8 mouse cellular contexts compared by ENCODE assay signal in the genomic region with DNA sequence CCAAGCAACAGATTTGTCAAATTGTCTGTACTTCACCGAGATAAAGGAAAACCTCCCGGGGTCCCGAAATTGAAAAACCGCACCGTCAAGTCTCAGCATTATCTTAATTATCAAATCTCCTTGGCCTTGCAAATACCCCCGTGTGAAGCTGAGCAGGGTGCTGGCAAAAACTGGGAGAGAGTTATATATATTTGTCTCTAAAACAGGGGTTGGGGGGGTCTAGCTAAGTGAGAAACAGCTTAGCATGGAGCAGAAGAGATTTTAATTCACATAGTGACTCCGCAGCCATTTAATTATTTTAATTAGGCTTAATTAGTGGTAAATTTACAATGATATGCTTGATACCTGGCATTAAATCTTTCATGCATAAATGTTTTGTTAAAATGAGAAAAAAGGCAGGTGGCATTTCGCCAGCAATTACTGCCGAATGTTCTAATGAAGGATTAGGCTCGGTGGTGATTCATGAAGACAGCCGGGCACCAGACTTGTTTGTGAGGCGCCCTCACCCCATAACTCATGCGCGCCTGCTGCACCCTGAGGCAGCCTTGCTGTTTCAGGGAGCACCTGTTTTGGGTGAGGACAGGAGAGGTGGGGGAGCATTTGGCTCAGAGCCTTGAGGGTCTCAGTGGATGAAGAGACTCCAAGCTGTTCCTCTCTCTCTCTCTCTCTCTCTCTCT.
DNase-seq lines count a peak whose midpoint lies in the region; ATAC-seq lines count a peak whose summit lies in the region.

No protein-coding gene starts in this region.

- peaks cover 22% of the 10 kb centered on the region for H3K27me3 ChIP-seq in kidney, embryonic 16.5 days (ENCODE audit: insufficient read depth, low read length)
- peaks cover 9% of the 10 kb centered on the region for H3K27me3 ChIP-seq in embryonic facial prominence, embryonic 14.5 days (replicated peaks; ENCODE audit: control insufficient read depth, insufficient read depth, low read length)
- H3K27me3 ChIP-seq in midbrain, embryonic 15.5 days (replicated peaks): no peaks in the 10 kb centered on the region

- H3K4me2 ChIP-seq in kidney, embryonic 16.5 days (replicated peaks; ENCODE audit: low read depth, low read length): no peak overlapping the region; the same call in 1 of the 2 replicates
- peak overlapping the region; percentile 29; the same call in 1 of the 2 replicates for H3K4me2 ChIP-seq in embryonic facial prominence, embryonic 14.5 days (ENCODE audit: low read depth, low read length)
- H3K4me2 ChIP-seq in midbrain, embryonic 15.5 days: peak overlapping the region; percentile 11; the same call in 1 of the 2 replicates

- no peak for ATAC-seq in kidney, embryonic 16.5 days (ENCODE audit: low FRiP score, low TSS enrichment)
- ATAC-seq in embryonic facial prominence, embryonic 14.5 days (ENCODE audit: low read depth): peak; percentile 44; the same call in 1 of the 2 replicates
- ATAC-seq in midbrain, embryonic 15.5 days (replicated peaks): 0 out of 2 replicates have a peak, but pooled peaks have one; percentile 41

- no peak overlapping the region for H3K4me3 ChIP-seq in kidney, embryonic 16.5 days (ENCODE audit: low read length)
- H3K4me3 ChIP-seq in embryonic facial prominence, embryonic 14.5 days (ENCODE audit: low read depth, low read length): no peak overlapping the region
- H3K4me3 ChIP-seq in midbrain, embryonic 15.5 days: no peak overlapping the region

- DNase-seq in kidney, postnatal 10 days: peak; percentile 17
- peak; percentile 87 for DNase-seq in embryonic facial prominence, embryonic 14.5 days (ENCODE audit: low spot score)
- peak; percentile 57 for DNase-seq in layer of hippocampus, adult 11-12 months (ENCODE audit: low spot score)
- no peak for DNase-seq in c-Kit-positive CD71-positive TER-119-positive erythroid progenitor cells, embryonic 14.5 days (ENCODE audit: low spot score)
- no peak for DNase-seq in cerebellum, adult 9-11 months
- DNase-seq in heart, postnatal 14 days: no peak

- intact Hi-C loops in heart, postnatal 14 days (cut with DNase I): no loop called here

- H3K36me3 ChIP-seq in kidney, embryonic 16.5 days (ENCODE audit: insufficient read depth, low read length): no peaks in the 10 kb centered on the region
- no peaks in the 10 kb centered on the region for H3K36me3 ChIP-seq in embryonic facial prominence, embryonic 14.5 days (ENCODE audit: control insufficient read depth, insufficient read depth, low read length)
- no peaks in the 10 kb centered on the region for H3K36me3 ChIP-seq in midbrain, embryonic 15.5 days (replicated peaks)

- no peak overlapping the region for H3K27ac ChIP-seq in kidney, embryonic 16.5 days (ENCODE audit: low read length)
- H3K27ac ChIP-seq in embryonic facial prominence, embryonic 14.5 days (replicated peaks; ENCODE audit: low read depth, low read length): no peak overlapping the region
- 0 out of 2 replicates have a peak overlapping the region, but pooled peaks have one; percentile 31 for H3K27ac ChIP-seq in midbrain, embryonic 15.5 days

- H3K9me3 ChIP-seq in kidney, embryonic 16.5 days (ENCODE audit: low read length): no peaks in the 10 kb centered on the region
- no peaks in the 10 kb centered on the region for H3K9me3 ChIP-seq in embryonic facial prominence, embryonic 14.5 days (ENCODE audit: control insufficient read depth, low read length)
- no peaks in the 10 kb centered on the region for H3K9me3 ChIP-seq in midbrain, embryonic 15.5 days

- WGBS in kidney, embryonic 16.5 days: 16% methylated on average over 14 of the region's 14 CpGs
- 25% methylated on average over 14 of the region's 14 CpGs for WGBS in embryonic facial prominence, embryonic 14.5 days
- 14% methylated on average over 14 of the region's 14 CpGs for WGBS in midbrain, embryonic 15.5 days

- peaks cover 17% of the 10 kb centered on the region for H3K4me1 ChIP-seq in kidney, embryonic 16.5 days (ENCODE audit: insufficient read depth, low read length)
- peaks cover 15% of the 10 kb centered on the region; the same call in 1 of the 2 replicates for H3K4me1 ChIP-seq in embryonic facial prominence, embryonic 14.5 days (ENCODE audit: control insufficient read depth, insufficient read depth, low read length)
- peaks cover 23% of the 10 kb centered on the region for H3K4me1 ChIP-seq in midbrain, embryonic 15.5 days

- H3K9ac ChIP-seq in kidney, embryonic 16.5 days (replicated peaks; ENCODE audit: low read length): no peak overlapping the region
- H3K9ac ChIP-seq in embryonic facial prominence, embryonic 14.5 days (ENCODE audit: low read depth, low read length): no peak overlapping the region
- H3K9ac ChIP-seq in midbrain, embryonic 15.5 days: no peak overlapping the region

Comparison
In these comparisons a context has a peak if more than half of its experiments do, and no peak if none do; other contexts are left out.
1. DNase-seq: peak in kidney, postnatal 10 days (single experiment), embryonic facial prominence, embryonic 14.5 days (single experiment) and layer of hippocampus, adult 11-12 months (single experiment); none in c-Kit-positive CD71-positive TER-119-positive erythroid progenitor cells, embryonic 14.5 days (single experiment), cerebellum, adult 9-11 months (single experiment) and heart, postnatal 14 days (0 of 2).